Mouse (Mus musculus): Measurements from ENCODE around the gene Cers2. TPM values are rescaled to one million over a fixed set of nuclear protein-coding genes. Genes with fewer than 3 reads are reported as not detected.
A peak's percentile ranks its signal among the peaks of the same experiment; 100 is the strongest.

Cers2 gene
- polyA plus RNA-seq, 1 experiment from 2014 or later, result 113 TPM

- no peaks in the 10 kb centered on the region for H3K27me3 ChIP-seq
- peaks cover 76% of the 10 kb centered on the region for H3K4me1 ChIP-seq (replicated peaks)
- peak within 1 kb of the TSS; percentile 79 for H3K4me2 ChIP-seq
- no peaks in the 10 kb centered on the region for H3K9me3 ChIP-seq (replicated peaks)
- H3K27ac ChIP-seq, result peak within 1 kb of the TSS; percentile 97
- H3K4me3 ChIP-seq (replicated peaks), result peak within 1 kb of the TSS; percentile 82
- no peaks in the 10 kb centered on the region for H3K36me3 ChIP-seq
- ATAC-seq (ENCODE audit: low read depth) (peak; percentile 83), DNase-seq (peak; percentile 99)
- peak within 1 kb of the TSS; percentile 90 for H3K9ac ChIP-seq
- WGBS (ENCODE audit: insufficient replicate concordance), result under 1% methylated on average over 53 of the region's 53 CpGs
Observed at GRCm38 (mm10) chr3:95281216-95282126, 33.1 kb upstream of the Cers2 start, which contains the start of the genes Mindy1 and Prune1. TSS of gene Mindy1 (plus strand) at chr3:95281345. TSS of gene Prune1 (minus strand) at chr3:95282076.

GRCm38 (mm10) chr3:95282381-95282864 is 32.2 kb upstream of the Cers2 start:
- H3K9ac ChIP-seq, result peak overlapping the region; percentile 89
- no peak for DNase-seq

GRCm38 (mm10) chr3:95282865-95283588 is 31.6 kb upstream of the Cers2 start:
- Histone ChIP-seq H3K9me3 (replicated peaks) (no peaks in the 10 kb centered on the region), H3K9ac (peak overlapping the region; percentile 89), H3K27me3 (no peaks in the 10 kb centered on the region), H3K36me3 (peaks cover 8% of the 10 kb centered on the region), H3K4me1 (replicated peaks) (peaks cover 67% of the 10 kb centered on the region), H3K27ac (peak overlapping the region; percentile 97), H3K4me3 (replicated peaks) (peak overlapping the region; percentile 82), H3K4me2 (peak overlapping the region; percentile 79)
- DNase-seq, result peak; percentile 75
- under 1% methylated on average over 51 of the region's 51 CpGs for WGBS (ENCODE audit: insufficient replicate concordance)
- ATAC-seq (ENCODE audit: low read depth), result peak; percentile 77

More at GRCm38 (mm10) chr3:95282381-95282864, 32.2 kb upstream of the Cers2 start:
- Histone ChIP-seq H3K27me3 (no peaks in the 10 kb centered on the region), H3K27ac (peak overlapping the region; percentile 97), H3K4me1 (replicated peaks) (peaks cover 73% of the 10 kb centered on the region), H3K9me3 (replicated peaks) (no peaks in the 10 kb centered on the region), H3K4me2 (peak overlapping the region; percentile 79), H3K4me3 (replicated peaks) (peak overlapping the region; percentile 82), H3K36me3 (0 out of 2 replicates have a peak, but pooled peaks cover 2% of the 10 kb centered on the region)
- WGBS (ENCODE audit: insufficient replicate concordance), result under 1% methylated on average over 11 of the region's 11 CpGs
- ATAC-seq (ENCODE audit: low read depth), result peak; percentile 13

GRCm38 (mm10) chr3:95283589-95283941 is 31.0 kb upstream of the Cers2 start:
- H3K9me3 ChIP-seq (replicated peaks), result no peaks in the 10 kb centered on the region
- H3K27ac ChIP-seq, result peak overlapping the region; percentile 97
- DNase-seq (no peak), ATAC-seq (ENCODE audit: low read depth) (no peak)
- H3K4me2 ChIP-seq, result peak overlapping the region; percentile 79
- H3K4me3 ChIP-seq (replicated peaks), result peak overlapping the region; percentile 82
- WGBS (ENCODE audit: insufficient replicate concordance), result 4% methylated on average over 7 of the region's 7 CpGs
- no peaks in the 10 kb centered on the region for H3K27me3 ChIP-seq
- H3K9ac ChIP-seq, result peak overlapping the region; percentile 89
- H3K4me1 ChIP-seq (replicated peaks), result peaks cover 62% of the 10 kb centered on the region
- peaks cover 13% of the 10 kb centered on the region for H3K36me3 ChIP-seq

- Histone ChIP-seq H3K4me2 (peak overlapping the region; percentile 79), H3K9ac (peak overlapping the region; percentile 89), H3K9me3 (replicated peaks) (no peaks in the 10 kb centered on the region), H3K27me3 (no peaks in the 10 kb centered on the region), H3K36me3 (peaks cover 18% of the 10 kb centered on the region), H3K4me1 (replicated peaks) (peaks cover 57% of the 10 kb centered on the region), H3K4me3 (replicated peaks) (peak overlapping the region; percentile 82), H3K27ac (peak overlapping the region; percentile 97)
- DNase-seq (no peak), ATAC-seq (ENCODE audit: low read depth) (no peak)
- WGBS (ENCODE audit: insufficient replicate concordance), result 35% methylated on average over 1 of the region's 1 CpGs
Observed at GRCm38 (mm10) chr3:95284062-95284461, 30.5 kb upstream of the Cers2 start.

GRCm38 (mm10) chr3:95284501-95285281 is 29.9 kb upstream of the Cers2 start:
- Histone ChIP-seq H3K27me3 (no peaks in the 10 kb centered on the region), H3K27ac (no peak overlapping the region), H3K36me3 (peaks cover 23% of the 10 kb centered on the region), H3K9me3 (replicated peaks) (no peaks in the 10 kb centered on the region), H3K4me2 (peak overlapping the region; percentile 79), H3K4me3 (replicated peaks) (peak overlapping the region; percentile 82), H3K9ac (no peak overlapping the region), H3K4me1 (replicated peaks) (peaks cover 51% of the 10 kb centered on the region)
- WGBS (ENCODE audit: insufficient replicate concordance), result 82% methylated on average over 12 of the region's 12 CpGs
- ATAC-seq (ENCODE audit: low read depth) (no peak), DNase-seq (no peak)

- ATAC-seq (ENCODE audit: low read depth) (no peak), DNase-seq (no peak)
- no peaks in the 10 kb centered on the region for H3K9me3 ChIP-seq (replicated peaks)
- no peak overlapping the region for H3K9ac ChIP-seq
- peaks cover 45% of the 10 kb centered on the region for H3K4me1 ChIP-seq (replicated peaks)
- no peak overlapping the region for H3K27ac ChIP-seq
- 83% methylated on average over 5 of the region's 5 CpGs for whole genome bisulfite sequencing (ENCODE audit: insufficient replicate concordance)
- peaks cover 29% of the 10 kb centered on the region for H3K36me3 ChIP-seq
- no peaks in the 10 kb centered on the region for H3K27me3 ChIP-seq
- no peak overlapping the region for H3K4me2 ChIP-seq
- no peak overlapping the region for H3K4me3 ChIP-seq (replicated peaks)
Observed at GRCm38 (mm10) chr3:95285390-95285789, 29.2 kb upstream of the Cers2 start.

- no peaks in the 10 kb centered on the region for H3K27me3 ChIP-seq
- no peaks in the 10 kb centered on the region for H3K9me3 ChIP-seq (replicated peaks)
- peaks cover 39% of the 10 kb centered on the region for H3K4me1 ChIP-seq (replicated peaks)
- ATAC-seq (ENCODE audit: low read depth) (no peak), DNase-seq (no peak)
- no peak overlapping the region for H3K27ac ChIP-seq
- H3K4me2 ChIP-seq, result no peak overlapping the region
- H3K9ac ChIP-seq, result no peak overlapping the region
- WGBS (ENCODE audit: insufficient replicate concordance), result 67% methylated on average over 5 of the region's 5 CpGs
- peaks cover 33% of the 10 kb centered on the region for H3K36me3 ChIP-seq
- H3K4me3 ChIP-seq (replicated peaks), result no peak overlapping the region
Observed at GRCm38 (mm10) chr3:95286011-95286410, 28.6 kb upstream of the Cers2 start.

- no peak overlapping the region for H3K27ac ChIP-seq
- ATAC-seq (ENCODE audit: low read depth), result no peak
Observed at GRCm38 (mm10) chr3:95286510-95286909, 28.1 kb upstream of the Cers2 start.

GRCm38 (mm10) chr3:95287541-95287940 is 27.1 kb upstream of the Cers2 start:
- DNase-seq (no peak), ATAC-seq (ENCODE audit: low read depth) (no peak)
- Histone ChIP-seq H3K9ac (no peak overlapping the region), H3K9me3 (replicated peaks) (no peaks in the 10 kb centered on the region), H3K27me3 (no peaks in the 10 kb centered on the region), H3K4me1 (replicated peaks) (peaks cover 41% of the 10 kb centered on the region), H3K4me3 (replicated peaks) (no peak overlapping the region), H3K4me2 (no peak overlapping the region), H3K27ac (no peak overlapping the region), H3K36me3 (peaks cover 38% of the 10 kb centered on the region)
- 79% methylated on average over 3 of the region's 3 CpGs for WGBS (ENCODE audit: insufficient replicate concordance)

More at GRCm38 (mm10) chr3:95286510-95286909, 28.1 kb upstream of the Cers2 start:
- Histone ChIP-seq H3K4me1 (replicated peaks) (peaks cover 41% of the 10 kb centered on the region), H3K9me3 (replicated peaks) (no peaks in the 10 kb centered on the region), H3K27me3 (no peaks in the 10 kb centered on the region), H3K4me3 (replicated peaks) (no peak overlapping the region), H3K9ac (no peak overlapping the region), H3K4me2 (no peak overlapping the region), H3K36me3 (peaks cover 38% of the 10 kb centered on the region)
- DNase-seq, result no peak
- 48% methylated on average over 7 of the region's 7 CpGs for WGBS (ENCODE audit: insufficient replicate concordance)

Data from liver, embryonic 13.5 days (tissue).